Mouse (Mus musculus) layer of hippocampus, adult 11-12 months (tissue): ENCODE measurements at regions not wholly inside any gene's neighbourhood (a gene's known extent, or its start where the extent isn't known, plus 50 kb on each side); places are given as distances from the start of the nearest gene placed in this dataset.
"Not testable (repeated sequence)": the region's sequence is repeated elsewhere in the genome, so short reads cannot be mapped to it uniquely, and the experiment has no call there.

Experiments
- DNase-seq: peaks from one replicate; pipeline ENCODE4 v3.0.0; 2022; ENCODE audit warnings: low spot score

GRCm38 (mm10) chr7:60622271-60623249 is 482.5 kb upstream of the Snrpn start:
- peak; percentile 33 for DNase-seq

GRCm38 (mm10) chr7:60617070-60617674 is 477.2 kb upstream of the Snrpn start:
- not testable (repeated sequence) for DNase-seq
